Mouse (Mus musculus) CH12F3 (cell line): ENCODE measurements around the gene H2-DMb1.

Source experiments
- in situ Hi-C: fragments of 300-500 bp; cut with MboI; formaldehyde crosslinking; loops from 2 replicates; pipeline ENCODE4 v1.14.3; 2020; ENCODE audit warnings: low sequenced_read_pairs

H2-DMb1 gene

GRCm38 (mm10) chr17:34188986-34189385, 36.1 kb downstream of the H2-DMb1 start:
- in situ Hi-C loops, result no loop called here

- in situ Hi-C loops, result no loop called here
Measured at GRCm38 (mm10) chr17:34192852-34193251, 40.0 kb downstream of the H2-DMb1 start.

GRCm38 (mm10) chr17:34193468-34193867, 40.6 kb downstream of the H2-DMb1 start:
- in situ Hi-C loops, result no loop called here

- in situ Hi-C loops, result no loop called here
Measured at GRCm38 (mm10) chr17:34194723-34195122, 41.9 kb downstream of the H2-DMb1 start.

GRCm38 (mm10) chr17:34196491-34196890, 43.6 kb downstream of the H2-DMb1 start:
- in situ Hi-C loops, result no loop called here

- in situ Hi-C loops, result no loop called here
Measured at GRCm38 (mm10) chr17:34196941-34197894, 44.3 kb downstream of the H2-DMb1 start, which contains the start of gene Psmb8. Psmb8 (plus strand) TSS chr17:34197721.

GRCm38 (mm10) chr17:34197904-34198520, 45.1 kb downstream of the H2-DMb1 start:
- in situ Hi-C loops, result no loop called here

GRCm38 (mm10) chr17:34198521-34198912, 45.6 kb downstream of the H2-DMb1 start:
- in situ Hi-C loops, result no loop called here

- in situ Hi-C loops, result no loop called here
Measured at GRCm38 (mm10) chr17:34199050-34199619, 46.3 kb downstream of the H2-DMb1 start.

GRCm38 (mm10) chr17:34200047-34200446, 47.2 kb downstream of the H2-DMb1 start:
- in situ Hi-C loops, result no loop called here

GRCm38 (mm10) chr17:34200772-34201505, 48.1 kb downstream of the H2-DMb1 start:
- in situ Hi-C loops, result no loop called here

- in situ Hi-C loops, result no loop called here
Measured at GRCm38 (mm10) chr17:34201506-34202055, 48.7 kb downstream of the H2-DMb1 start.

- in situ Hi-C loops, result no loop called here
Measured at GRCm38 (mm10) chr17:34202760-34203442, 50.0 kb downstream of the H2-DMb1 start.

GRCm38 (mm10) chr17:34203444-34203843, 50.6 kb downstream of the H2-DMb1 start, which contains the start of gene Tap2:
Tap2 (plus strand) TSS chr17:34203527.
- in situ Hi-C loops, result no loop called here

GRCm38 (mm10) chr17:34204303-34205010, 51.6 kb downstream of the H2-DMb1 start:
- in situ Hi-C loops, result no loop called here

GRCm38 (mm10) chr17:34205021-34205745, 52.3 kb downstream of the H2-DMb1 start:
- in situ Hi-C loops, result no loop called here

- in situ Hi-C loops, result no loop called here
Measured at GRCm38 (mm10) chr17:34205746-34206176, 52.9 kb downstream of the H2-DMb1 start.

GRCm38 (mm10) chr17:34206731-34207130, 53.9 kb downstream of the H2-DMb1 start:
- in situ Hi-C loops, result no loop called here

GRCm38 (mm10) chr17:34207456-34207855, 54.6 kb downstream of the H2-DMb1 start:
- in situ Hi-C loops, result no loop called here
